Mouse (Mus musculus) subcutaneous adipose tissue, adult 2 months (tissue): Measurements from ENCODE around the gene Ambp. TPM values are rescaled to one million over a fixed set of nuclear protein-coding genes. Genes with fewer than 3 reads are reported as not detected.

ENCODE experiments used
- polyA plus RNA-seq: library from polyadenylated mRNA; depleted of rRNA; stranded (reverse); fragments of >200 nt; gene quantifications from 2 replicates; pipeline ENCODE4 v1.2.3, GENCODE M21; 2012; ENCODE audit warnings: low replicate concordance; rRNA removed

The Ambp gene
- polyA plus RNA-seq, result 0.11 and 1.1 TPM in 2 replicates

DNA sequence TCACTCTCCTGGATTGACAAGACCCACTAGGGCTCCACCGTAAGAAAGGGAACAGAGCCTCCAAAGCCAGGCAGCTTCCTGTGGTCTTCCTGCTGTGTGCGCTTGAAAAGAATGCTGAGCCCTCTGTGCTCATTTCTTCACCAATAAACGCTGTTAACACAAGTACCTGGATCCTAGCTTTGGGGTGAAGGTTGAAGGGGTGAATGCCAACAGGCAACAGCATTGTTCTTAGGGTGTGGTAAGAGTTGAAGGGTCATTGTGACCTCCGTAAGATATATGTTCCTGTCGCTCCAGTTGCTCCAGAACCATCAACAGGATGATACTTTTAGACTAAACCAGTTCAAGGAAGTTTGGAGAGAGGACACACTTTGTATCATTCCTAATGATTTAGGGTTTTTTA lies at the start of gene Ambp:
Ambp (minus strand) TSS at position 101 of the 400 bp plus-strand sequence.

DNA sequence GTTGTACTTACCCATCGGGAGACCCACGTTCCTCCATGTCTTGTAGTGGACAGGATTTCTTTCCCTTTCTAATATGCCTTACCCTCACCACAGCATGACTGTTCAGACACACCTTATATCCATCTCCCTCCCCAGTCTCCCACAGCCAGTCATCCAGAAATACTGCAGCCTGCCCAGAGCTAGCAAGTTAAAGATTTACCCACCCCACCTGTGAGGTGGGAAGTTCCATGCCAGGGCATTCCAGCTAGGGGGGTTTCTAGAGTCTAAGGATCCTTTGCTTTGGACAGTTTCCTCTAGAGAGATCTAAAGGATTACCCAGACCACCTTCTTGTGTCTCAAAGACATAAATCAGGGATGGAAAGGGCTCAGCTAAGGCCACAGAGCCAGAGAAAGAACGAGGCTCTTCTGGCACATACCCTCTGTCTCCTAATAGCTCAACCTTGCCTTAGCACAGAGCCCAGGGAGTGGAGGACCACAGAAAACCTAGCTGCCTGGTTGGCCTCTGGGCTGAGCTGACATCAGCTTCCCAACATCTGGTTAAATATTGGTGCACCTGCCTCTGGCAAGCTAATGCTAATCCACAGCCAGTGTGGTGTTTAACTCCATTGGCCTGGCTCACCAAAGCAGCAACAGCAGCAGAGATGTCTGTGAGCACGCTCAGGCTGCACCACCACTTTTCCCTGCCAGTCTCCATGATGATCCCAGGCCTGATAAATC lies 17.5 kb upstream of the Ambp start, which contains the start of gene Kif12:
Kif12 (minus strand) TSS at position 163 of the 717 bp plus-strand sequence.

Other genes with a start within 250 kb of the Ambp start
- gene Zfp618, start 189.2 kb downstream of the Ambp start, polyA plus RNA-seq, result 1.7 and 9.3 TPM in 2 replicates
- 1.3 TPM in 1 of 2 replicates, not detected in the other for gene Kif12, start 17.3 kb upstream of the Ambp start, polyA plus RNA-seq
- gene Col27a1, start 59.2 kb upstream of the Ambp start, polyA plus RNA-seq, result 7.3 and 18.4 TPM in 2 replicates
- 116 and 597 TPM in 2 replicates for gene Orm1, start 189.8 kb upstream of the Ambp start, polyA plus RNA-seq
- gene Orm3, start 201.4 kb upstream of the Ambp start, polyA plus RNA-seq, result 1.2 and 3.1 TPM in 2 replicates
- 2.5 and 13.6 TPM in 2 replicates for gene Orm2, start 207.7 kb upstream of the Ambp start, polyA plus RNA-seq
- gene Akna, start 248.6 kb upstream of the Ambp start, polyA plus RNA-seq, result 6.6 and 10.3 TPM in 2 replicates